Comparison of ENCODE assay signal across 10 mouse cellular contexts in genomic region chr4:124860446-124860845, GRCm38 (mm10). TPM values are rescaled to one million over a fixed set of nuclear protein-coding genes. Genes with fewer than 3 reads are reported as not detected.
A peak's percentile ranks its signal among the peaks of the same experiment; 100 is the strongest.
DNase-seq lines count a peak whose midpoint lies in the region; ATAC-seq and TF ChIP-seq lines count a peak whose summit lies in the region.
"Had no signal": no experiment of that assay in that cellular context is flagged by ENCODE, and none has a peak within 500 bp of the region (broad histone marks: within the 10 kb centered on the region; RNA-seq: fewer than 3 reads in every experiment).

No protein-coding gene starts in this region.

- no peaks in the 10 kb centered on the region for H3K9me3 ChIP-seq in embryonic facial prominence, embryonic 14.5 days (ENCODE audit: control insufficient read depth, low read length)
- no peaks in the 10 kb centered on the region for H3K9me3 ChIP-seq in hindbrain, embryonic 14.5 days (ENCODE audit: control insufficient read depth, low read length)
- no peaks in the 10 kb centered on the region for H3K9me3 ChIP-seq in liver, embryonic 13.5 days (replicated peaks)
- H3K9me3 ChIP-seq: heart, embryonic 13.5 days had no signal

- H3K4me1 ChIP-seq in cerebellum, adult 2 months (ENCODE audit: control insufficient read depth, insufficient read depth, low read length), result no peaks in the 10 kb centered on the region; the same call in 1 of the 2 replicates
- no peaks in the 10 kb centered on the region for H3K4me1 ChIP-seq in embryonic facial prominence, embryonic 14.5 days (ENCODE audit: control insufficient read depth, insufficient read depth, low read length)
- H3K4me1 ChIP-seq in hindbrain, embryonic 14.5 days (replicated peaks; ENCODE audit: control insufficient read depth, insufficient read depth, low read length), result peaks cover 20% of the 10 kb centered on the region
- no peaks in the 10 kb centered on the region for H3K4me1 ChIP-seq in liver, embryonic 13.5 days (replicated peaks)

- TF ChIP-seq CTCF in cerebellum, adult 2 months (IDR thresholded peaks at IDR 0.05; ENCODE audit: borderline replicate concordance, insufficient read depth, low read depth, low read length), result no peak
- no peak for TF ChIP-seq CTCF in Patski (IDR thresholded peaks at IDR 0.05)

- ATAC-seq in Patski, result peak; percentile 54
- ATAC-seq in embryonic facial prominence, embryonic 14.5 days (ENCODE audit: low read depth), result no peak
- no peak for ATAC-seq in hindbrain, embryonic 14.5 days (ENCODE audit: low FRiP score)
- no peak for ATAC-seq in liver, embryonic 13.5 days (ENCODE audit: low read depth)

- CTCF ChIA-PET in Patski (lab: Charles Lee), result no interaction called here

- H3K9ac ChIP-seq in embryonic facial prominence, embryonic 14.5 days (ENCODE audit: low read depth, low read length), result no peak overlapping the region
- peak overlapping the region; percentile 90 for H3K9ac ChIP-seq in hindbrain, embryonic 14.5 days
- H3K9ac ChIP-seq in liver, embryonic 13.5 days, result no peak overlapping the region
- H3K9ac ChIP-seq: heart, embryonic 13.5 days had no signal

- no peak for DNase-seq in cerebellum, adult 2 months
- DNase-seq in cerebellum, adult 11-12 months, result no peak
- DNase-seq in Patski (ENCODE audit: low read depth, low spot score) (no peak), MN1 (ENCODE audit: low spot score) (no peak)
- peak; percentile 74 for DNase-seq in embryonic facial prominence, embryonic 14.5 days (ENCODE audit: low spot score)
- DNase-seq in hindbrain, embryonic 14.5 days (ENCODE audit: low spot score), result peak; percentile 59
- peak; percentile 45 for DNase-seq in liver, embryonic 13.5 days
- DNase-seq in naive thymus-derived CD4-positive, alpha-beta T cell, adult 2 months (ENCODE audit: low read depth), result peak; percentile 42

- H3K27me3 ChIP-seq in cerebellum, adult 2 months (ENCODE audit: control insufficient read depth, insufficient read depth, low read length), result no peaks in the 10 kb centered on the region
- peaks cover 12% of the 10 kb centered on the region for H3K27me3 ChIP-seq in Patski
- H3K27me3 ChIP-seq in embryonic facial prominence, embryonic 14.5 days (replicated peaks; ENCODE audit: control insufficient read depth, insufficient read depth, low read length), result peaks cover 26% of the 10 kb centered on the region
- no peaks in the 10 kb centered on the region for H3K27me3 ChIP-seq in hindbrain, embryonic 14.5 days (ENCODE audit: control insufficient read depth, insufficient read depth, low read length)
- peaks cover 41% of the 10 kb centered on the region for H3K27me3 ChIP-seq in liver, embryonic 13.5 days

- H3K4me2 ChIP-seq in embryonic facial prominence, embryonic 14.5 days (ENCODE audit: low read depth, low read length), result no peak overlapping the region
- H3K4me2 ChIP-seq in hindbrain, embryonic 14.5 days (replicated peaks), result peak overlapping the region; percentile 74
- H3K4me2 ChIP-seq in liver, embryonic 13.5 days, result no peak overlapping the region

- no peak for TF ChIP-seq POLR2A in cerebellum, adult 2 months (IDR thresholded peaks at IDR 0.05; ENCODE audit: borderline replicate concordance, insufficient read depth, low read length)

- no peak overlapping the region for H3K27ac ChIP-seq in cerebellum, adult 2 months (ENCODE audit: insufficient read depth, low read length)
- no peak overlapping the region for H3K27ac ChIP-seq in embryonic facial prominence, embryonic 14.5 days (replicated peaks; ENCODE audit: low read depth, low read length)
- no peak overlapping the region for H3K27ac ChIP-seq in hindbrain, embryonic 14.5 days
- H3K27ac ChIP-seq in liver, embryonic 13.5 days, result no peak overlapping the region
- H3K27ac ChIP-seq: heart, embryonic 13.5 days had no signal

- peak overlapping the region; percentile 12 for H3K4me3 ChIP-seq in cerebellum, adult 2 months (replicated peaks; ENCODE audit: insufficient read depth, low read depth, low read length)
- H3K4me3 ChIP-seq in embryonic facial prominence, embryonic 14.5 days (ENCODE audit: low read depth, low read length), result no peak overlapping the region
- peak overlapping the region; percentile 74 for H3K4me3 ChIP-seq in hindbrain, embryonic 14.5 days (replicated peaks; ENCODE audit: low read length)
- H3K4me3 ChIP-seq in liver, embryonic 13.5 days (replicated peaks), result no peak overlapping the region

- peaks cover 17% of the 10 kb centered on the region; the same call in 1 of the 2 replicates for H3K36me3 ChIP-seq in embryonic facial prominence, embryonic 14.5 days (ENCODE audit: control insufficient read depth, insufficient read depth, low read length)
- H3K36me3 ChIP-seq in hindbrain, embryonic 14.5 days (replicated peaks; ENCODE audit: control insufficient read depth, insufficient read depth), result peaks cover 47% of the 10 kb centered on the region
- peaks cover 18% of the 10 kb centered on the region for H3K36me3 ChIP-seq in liver, embryonic 13.5 days

- POLR2A ChIA-PET in Patski (lab: Charles Lee), result no interaction called here

- WGBS in cerebellum, adult 2 months, result 14% methylated on average over 7 of the region's 7 CpGs
- 10% methylated on average over 7 of the region's 7 CpGs for WGBS in embryonic facial prominence, embryonic 14.5 days
- WGBS in hindbrain, embryonic 14.5 days, result 19% methylated on average over 7 of the region's 7 CpGs
- 6% methylated on average over 7 of the region's 7 CpGs for WGBS in liver, embryonic 13.5 days (ENCODE audit: insufficient replicate concordance)

- in situ Hi-C loops in Patski (cut with MboI; ENCODE audit: low pct_unique_long_range_greater_than_20kb), result no loop called here

RNA-seq across cellular contexts. Expression of gene Maneal, which starts 1.5 kb away (rescaled TPM):
- 71.9 and 72.6 TPM in 2 replicates for polyA plus RNA-seq in cerebellum, adult 2 months (2012; rRNA removed)
- polyA plus RNA-seq in Patski (2021), result not detected
- 1.4 and 2.0 TPM in 2 replicates for polyA plus RNA-seq in embryonic facial prominence, embryonic 14.5 days (2014; fragmentation: Nextera tagmentation; extraction: Ambion mirVana)
- polyA plus RNA-seq in hindbrain, embryonic 14.5 days (2014; fragmentation: Nextera tagmentation; extraction: Ambion mirVana), result 16.9 and 17.6 TPM in 2 replicates
- polyA plus RNA-seq in liver, embryonic 13.5 days (2015; fragmentation: Nextera tagmentation; extraction: Ambion mirVana), result 0.03 and 0.05 TPM in 2 replicates
- polyA plus RNA-seq: heart, embryonic 13.5 days had no signal

RNA-seq across cellular contexts. Expression of gene 1110065P20Rik, which starts 9.4 kb away (rescaled TPM):
- polyA plus RNA-seq in cerebellum, adult 2 months (2012; rRNA removed), result 85.5 and 85.8 TPM in 2 replicates
- polyA plus RNA-seq in Patski (2021), result 53.9 TPM
- 64.2 and 64.4 TPM in 2 replicates for polyA plus RNA-seq in embryonic facial prominence, embryonic 14.5 days (2014; fragmentation: Nextera tagmentation; extraction: Ambion mirVana)
- 93.5 and 102 TPM in 2 replicates for polyA plus RNA-seq in hindbrain, embryonic 14.5 days (2014; fragmentation: Nextera tagmentation; extraction: Ambion mirVana)
- 12.1 and 15.3 TPM in 2 replicates for polyA plus RNA-seq in liver, embryonic 13.5 days (2015; fragmentation: Nextera tagmentation; extraction: Ambion mirVana)

RNA-seq across cellular contexts. Expression of gene Yrdc, which starts 10.0 kb away (rescaled TPM):
- polyA plus RNA-seq in cerebellum, adult 2 months (2012; rRNA removed), result 42.1 and 52.5 TPM in 2 replicates
- polyA plus RNA-seq in Patski (2021), result 38.1 TPM
- polyA plus RNA-seq in embryonic facial prominence, embryonic 14.5 days (2014; fragmentation: Nextera tagmentation; extraction: Ambion mirVana), result 40.6 and 42.6 TPM in 2 replicates
- polyA plus RNA-seq in hindbrain, embryonic 14.5 days (2014; fragmentation: Nextera tagmentation; extraction: Ambion mirVana), result 54.2 and 55.1 TPM in 2 replicates
- 20.0 and 23.2 TPM in 2 replicates for polyA plus RNA-seq in liver, embryonic 13.5 days (2015; fragmentation: Nextera tagmentation; extraction: Ambion mirVana)

RNA-seq across cellular contexts. Expression of gene Epha10, which starts 20.3 kb away (rescaled TPM):
- 22.3 and 29.4 TPM in 2 replicates for polyA plus RNA-seq in cerebellum, adult 2 months (2012; rRNA removed)
- not detected for polyA plus RNA-seq in Patski (2021)
- polyA plus RNA-seq in embryonic facial prominence, embryonic 14.5 days (2014; fragmentation: Nextera tagmentation; extraction: Ambion mirVana), result 0.29 and 0.58 TPM in 2 replicates
- polyA plus RNA-seq in hindbrain, embryonic 14.5 days (2014; fragmentation: Nextera tagmentation; extraction: Ambion mirVana), result 8.4 and 8.7 TPM in 2 replicates
- polyA plus RNA-seq in liver, embryonic 13.5 days (2015; fragmentation: Nextera tagmentation; extraction: Ambion mirVana), result not detected in 2 replicates
- polyA plus RNA-seq: C2C12 had no signal

RNA-seq across cellular contexts. Expression of gene Mtf1, which starts 58.5 kb away (rescaled TPM):
- polyA plus RNA-seq in cerebellum, adult 2 months (2012; rRNA removed), result 14.9 and 17.0 TPM in 2 replicates
- 8.3 TPM for polyA plus RNA-seq in Patski (2021)
- polyA plus RNA-seq in embryonic facial prominence, embryonic 14.5 days (2014; fragmentation: Nextera tagmentation; extraction: Ambion mirVana), result 9.9 and 11.5 TPM in 2 replicates
- 10.6 and 13.2 TPM in 2 replicates for polyA plus RNA-seq in hindbrain, embryonic 14.5 days (2014; fragmentation: Nextera tagmentation; extraction: Ambion mirVana)
- polyA plus RNA-seq in liver, embryonic 13.5 days (2015; fragmentation: Nextera tagmentation; extraction: Ambion mirVana), result 14.4 and 15.5 TPM in 2 replicates

Comparison
In these comparisons a context has a peak if more than half of its experiments do, and no peak if none do; other contexts are left out.
1. DNase-seq: peak in embryonic facial prominence, embryonic 14.5 days (single experiment), hindbrain, embryonic 14.5 days (single experiment), liver, embryonic 13.5 days (single experiment) and naive thymus-derived CD4-positive, alpha-beta T cell, adult 2 months (single experiment); none in cerebellum, adult 2 months (0 of 2), cerebellum, adult 11-12 months (single experiment), Patski (single experiment) and MN1 (single experiment).
2. H3K4me3 ChIP-seq: peak in cerebellum, adult 2 months (single experiment) and hindbrain, embryonic 14.5 days (single experiment); none in embryonic facial prominence, embryonic 14.5 days (single experiment) and liver, embryonic 13.5 days (single experiment).